Mouse (Mus musculus) brain, embryonic 14.5 days (tissue): Measurements from ENCODE around the gene Cmtm4.
"Not testable (repeated sequence)": the region's sequence is repeated elsewhere in the genome, so short reads cannot be mapped to it uniquely, and the experiment has no call there.

Source experiments
- CTCF ChIP-seq: fragments of 200-500 bp; IDR thresholded peaks from 2 replicates; pipeline ENCODE4 v1.5.1; 2012; ENCODE audit warnings: inconsistent platforms, mild to moderate bottlenecking, moderate library complexity, borderline replicate concordance; ENCODE audit not compliant: insufficient read depth, insufficient read length; ENCODE audit errors: extremely low read depth
- POLR2A ChIP-seq: fragments of 200-500 bp; IDR thresholded peaks from 2 replicates; pipeline ENCODE4 v1.6.1; 2012; ENCODE audit warnings: mild to moderate bottlenecking, inconsistent platforms, borderline replicate concordance; ENCODE audit not compliant: poor library complexity, insufficient read depth, insufficient read length, severe bottlenecking; ENCODE audit errors: extremely low read depth

- not testable (repeated sequence) for TF ChIP-seq CTCF, POLR2A
Measured at GRCm38 (mm10) chr8:104321267-104321666, 74.3 kb downstream of the Cmtm4 start, which contains the start of gene Gm11020.
